Mouse (Mus musculus): ENCODE measurements around the gene Cdc42bpg. TPM values are rescaled to one million over a fixed set of nuclear protein-coding genes. Genes with fewer than 3 reads are reported as not detected.

The Cdc42bpg gene
- polyA plus RNA-seq, 3 experiments from 2014 or later: 0.15 to 0.36 (median 0.26) TPM

GRCm38 (mm10) chr19:6352107-6352505 is 45.9 kb downstream of the Cdc42bpg start:
- no peak for ATAC-seq

GRCm38 (mm10) chr19:6354030-6354429 is 47.8 kb downstream of the Cdc42bpg start:
- no peak for ATAC-seq

- ATAC-seq: no peak
Measured at GRCm38 (mm10) chr19:6361291-6361690, 55.0 kb downstream of the Cdc42bpg start.

- peak; percentile 76 for ATAC-seq
Measured at GRCm38 (mm10) chr19:6363091-6363410, 56.8 kb downstream of the Cdc42bpg start.

GRCm38 (mm10) chr19:6363411-6364240 is 57.4 kb downstream of the Cdc42bpg start, which contains the start of gene Sf1:
Sf1 (plus strand) TSS chr19:6363690.
- peak; percentile 85 for ATAC-seq

- ATAC-seq: no peak
Measured at GRCm38 (mm10) chr19:6364317-6364725, 58.1 kb downstream of the Cdc42bpg start.

GRCm38 (mm10) chr19:6364842-6365241 is 58.6 kb downstream of the Cdc42bpg start:
- no peak for ATAC-seq

GRCm38 (mm10) chr19:6370175-6370574 is 63.9 kb downstream of the Cdc42bpg start:
- no peak for ATAC-seq

GRCm38 (mm10) chr19:6372433-6372832 is 66.2 kb downstream of the Cdc42bpg start:
- no peak for ATAC-seq

GRCm38 (mm10) chr19:6373539-6374400 is 67.5 kb downstream of the Cdc42bpg start:
- no peak for ATAC-seq

- no peak for ATAC-seq
Measured at GRCm38 (mm10) chr19:6374571-6374970, 68.3 kb downstream of the Cdc42bpg start.

Other genes with a start within 250 kb of the Cdc42bpg start
- 10 to 100 TPM; 36.6 to 40.3 (median 36.7) TPM for gene Mrpl49, start 248.7 kb upstream of the Cdc42bpg start, polyA plus RNA-seq (2017; shearing (Covaris generic))
- 1,000 to 10,000 TPM; 1,798 to 3,866 (median 2,409) TPM for gene Fau, start 248.6 kb upstream of the Cdc42bpg start, polyA plus RNA-seq (2017; shearing (Covaris generic))
- 10 to 100 TPM in 1 of 3 experiments, 1 to 10 TPM in 2; 5.6 to 11.5 (median 9.4) TPM for gene Znhit2, start 245.3 kb upstream of the Cdc42bpg start, polyA plus RNA-seq (2017; shearing (Covaris generic))
- gene Tm7sf2, start 238.1 kb upstream of the Cdc42bpg start, polyA plus RNA-seq (2017; shearing (Covaris generic)): 1 to 10 TPM; 5.6 to 7.2 (median 6.9) TPM
- gene Vps51, start 229.2 kb upstream of the Cdc42bpg start, polyA plus RNA-seq (2017; shearing (Covaris generic)): 10 to 100 TPM; 29.3 to 35.6 (median 31.5) TPM
- gene Tmem262, start 226.4 kb upstream of the Cdc42bpg start, polyA plus RNA-seq (2017; shearing (Covaris generic)): not detected
- gene Gm28374, start 224.2 kb upstream of the Cdc42bpg start, polyA plus RNA-seq (2017; shearing (Covaris generic)): 1 to 10 TPM in 1 of 3 experiments, under 1 TPM in 1, not detected in 1; 0.77 to 1.1 TPM
- 10 to 100 TPM; 32.0 to 47.2 (median 36.9) TPM for gene Zfpl1, start 221.5 kb upstream of the Cdc42bpg start, polyA plus RNA-seq (2017; shearing (Covaris generic))
- 10 to 100 TPM in 1 of 3 experiments, 1 to 10 TPM in 2; 2.4 to 24.7 (median 4.4) TPM for gene Cdca5, start 221.5 kb upstream of the Cdc42bpg start, polyA plus RNA-seq (2017; shearing (Covaris generic))
- gene AC131692.1, start 212.0 kb upstream of the Cdc42bpg start, polyA plus RNA-seq (2017; shearing (Covaris generic)): under 1 TPM in 1 of 3 experiments, not detected in 2; 0.48 TPM
- gene Naaladl1, start 200.7 kb upstream of the Cdc42bpg start, polyA plus RNA-seq (2017; shearing (Covaris generic)): under 1 TPM in 1 of 3 experiments, not detected in 2; 0.33 TPM
- gene Sac3d1, start 187.8 kb upstream of the Cdc42bpg start, polyA plus RNA-seq (2017; shearing (Covaris generic)): 1 to 10 TPM; 1.4 to 4.4 (median 3.3) TPM
- gene Snx15, start 178.2 kb upstream of the Cdc42bpg start, polyA plus RNA-seq (2017; shearing (Covaris generic)): 10 to 100 TPM; 17.2 to 21.8 (median 20.4) TPM
- gene Batf2, start 165.5 kb upstream of the Cdc42bpg start, polyA plus RNA-seq (2017; shearing (Covaris generic)): not detected
- 10 to 100 TPM; 14.3 to 31.0 (median 21.9) TPM for gene Arl2, start 164.9 kb upstream of the Cdc42bpg start, polyA plus RNA-seq (2017; shearing (Covaris generic))
- under 1 TPM in 2 of 3 experiments, not detected in 1; 0.55 to 0.79 TPM for gene Majin, start 122.1 kb upstream of the Cdc42bpg start, polyA plus RNA-seq (2017; shearing (Covaris generic))
- gene Gpha2, start 80.1 kb upstream of the Cdc42bpg start, polyA plus RNA-seq (2017; shearing (Covaris generic)): not detected
- 1 to 10 TPM; 1.7 to 3.3 (median 2.2) TPM for gene Ppp2r5b, start 70.6 kb upstream of the Cdc42bpg start, polyA plus RNA-seq (2017; shearing (Covaris generic))
- 10 to 100 TPM in 2 of 3 experiments, 1 to 10 TPM in 1; 8.1 to 12.6 (median 11.5) TPM for gene Atg2a, start 64.8 kb upstream of the Cdc42bpg start, polyA plus RNA-seq (2017; shearing (Covaris generic))
- 10 to 100 TPM; 10.8 to 36.2 (median 11.4) TPM for gene Ehd1, start 29.7 kb upstream of the Cdc42bpg start, polyA plus RNA-seq (2017; shearing (Covaris generic))
- gene Men1, start 28.5 kb downstream of the Cdc42bpg start, polyA plus RNA-seq (2017; shearing (Covaris generic)): 10 to 100 TPM; 15.8 to 18.7 (median 16.3) TPM
- gene Map4k2, start 34.7 kb downstream of the Cdc42bpg start, polyA plus RNA-seq (2017; shearing (Covaris generic)): 100 to 1,000 TPM in 1 of 3 experiments, 10 to 100 TPM in 2; 68.4 to 105 (median 88.5) TPM
- gene Sf1, start 57.2 kb downstream of the Cdc42bpg start, polyA plus RNA-seq (2017; shearing (Covaris generic)): 10 to 100 TPM; 53.3 to 63.5 (median 59.1) TPM
- 1 to 10 TPM; 3.4 to 6.5 (median 5.7) TPM for gene Pygm, start 77.9 kb downstream of the Cdc42bpg start, polyA plus RNA-seq (2017; shearing (Covaris generic))
- gene Rasgrp2, start 92.9 kb downstream of the Cdc42bpg start, polyA plus RNA-seq (2017; shearing (Covaris generic)): 100 to 1,000 TPM in 1 of 3 experiments, 10 to 100 TPM in 2; 59.9 to 201 (median 68.4) TPM
- gene Nrxn2, start 112.3 kb downstream of the Cdc42bpg start, polyA plus RNA-seq (2017; shearing (Covaris generic)): under 1 TPM in 1 of 3 experiments, not detected in 2; 0.26 TPM
- not detected for gene Slc22a12, start 236.6 kb downstream of the Cdc42bpg start, polyA plus RNA-seq (2017; shearing (Covaris generic))